Mouse (Mus musculus) limb, embryonic 13.5 days (tissue): ENCODE data around the gene Slc2a1. TPM values are rescaled to one million over a fixed set of nuclear protein-coding genes. Genes with fewer than 3 reads are reported as not detected.

Experiments used
- ATAC-seq: fragments of 200-750 bp; cut with Nextera tagmentation; 2 replicates; pipeline ENCODE4 v1.8.0; 2017; ENCODE audit warnings: low read depth, moderate number of reproducible peaks, moderate TSS enrichment; ENCODE audit not compliant: low FRiP score
- H3K27ac ChIP-seq: fragments of 300-500 bp; sonication (generic); 2 replicates; pipeline ENCODE4 v1.5.1; 2015; ENCODE audit warnings: inconsistent platforms, mild to moderate bottlenecking, moderate library complexity
- H3K27me3 ChIP-seq: fragments of 300-500 bp; sonication (generic); 2 replicates; pipeline ENCODE4 v1.6.1; 2015; ENCODE audit warnings: mild to moderate bottlenecking, inconsistent platforms
- H3K36me3 ChIP-seq: fragments of 300-500 bp; sonication (generic); 2 replicates; pipeline ENCODE4 v1.6.1; 2015; ENCODE audit warnings: inconsistent platforms, mild to moderate bottlenecking, moderate library complexity
- H3K4me1 ChIP-seq: fragments of 300-500 bp; sonication (generic); 2 replicates; pipeline ENCODE4 v1.6.1; 2015; ENCODE audit warnings: inconsistent platforms
- H3K4me2 ChIP-seq: fragments of 300-500 bp; sonication (generic); replicated peaks from 2 replicates; pipeline ENCODE4 v1.6.1; 2015; ENCODE audit warnings: inconsistent platforms, mild to moderate bottlenecking, moderate library complexity
- H3K4me3 ChIP-seq: fragments of 300-500 bp; sonication (generic); 2 replicates; pipeline ENCODE4 v1.5.1; 2015; ENCODE audit warnings: moderate library complexity, mild to moderate bottlenecking, inconsistent platforms
- H3K9ac ChIP-seq: fragments of 300-500 bp; sonication (generic); 2 replicates; pipeline ENCODE4 v1.6.1; 2015; ENCODE audit warnings: mild to moderate bottlenecking, inconsistent platforms
- H3K9me3 ChIP-seq: fragments of 300-500 bp; sonication (generic); 2 replicates; pipeline ENCODE4 v1.6.1; 2016; ENCODE audit warnings: inconsistent platforms
- WGBS: fragments of 180-500 bp; shearing (Covaris S2); methylation state at CpG from one replicate; pipeline ENCODE4 v1.1.7; 2015; 5-methylcytosine and 5-hydroxymethylcytosine counted together
- polyA plus RNA-seq: library from polyadenylated mRNA; unstranded; fragments of >200 nt; fragmentation: Nextera tagmentation; extraction: Ambion mirVana; gene quantifications from 2 replicates; pipeline ENCODE4 v1.2.1, GENCODE M21; 2015

The Slc2a1 gene
- polyA plus RNA-seq, result 101 and 112 TPM in 2 replicates

GRCm38 (mm10) chr4:119108495-119109408, at the start of gene Slc2a1:
Gene Slc2a1 (plus strand): TSS chr4:119108711.
- peaks cover 15% of the 10 kb centered on the region for H3K36me3 ChIP-seq
- H3K27ac ChIP-seq, result peak within 1 kb of the TSS; percentile 99
- peak; percentile 93 for ATAC-seq
- H3K9ac ChIP-seq, result peak within 1 kb of the TSS; percentile 93
- WGBS, result under 1% methylated on average over 84 of the region's 88 CpGs
- no peaks in the 10 kb centered on the region for H3K27me3 ChIP-seq
- peaks cover 74% of the 10 kb centered on the region for H3K4me1 ChIP-seq
- peak within 1 kb of the TSS; percentile 73 for H3K4me3 ChIP-seq
- H3K4me2 ChIP-seq, result peak within 1 kb of the TSS; percentile 77
- no peaks in the 10 kb centered on the region for H3K9me3 ChIP-seq

- Histone ChIP-seq H3K4me1 (peaks cover 17% of the 10 kb centered on the region), H3K9me3 (no peaks in the 10 kb centered on the region), H3K9ac (no peak overlapping the region), H3K4me2 (no peak overlapping the region), H3K27me3 (peaks cover 13% of the 10 kb centered on the region), H3K36me3 (no peaks in the 10 kb centered on the region), H3K4me3 (no peak overlapping the region), H3K27ac (no peak overlapping the region)
- 65% methylated on average over 3 of the region's 3 CpGs for WGBS
- ATAC-seq, result no peak
Observed at GRCm38 (mm10) chr4:119066791-119067190, 41.7 kb upstream of the Slc2a1 start.

GRCm38 (mm10) chr4:119067204-119067603, 41.3 kb upstream of the Slc2a1 start:
- H3K9me3 ChIP-seq, result no peaks in the 10 kb centered on the region
- H3K4me2 ChIP-seq, result no peak overlapping the region
- H3K27me3 ChIP-seq, result peaks cover 17% of the 10 kb centered on the region
- WGBS, result 59% methylated on average over 2 of the region's 2 CpGs
- H3K4me1 ChIP-seq, result peaks cover 21% of the 10 kb centered on the region
- no peaks in the 10 kb centered on the region for H3K36me3 ChIP-seq
- no peak overlapping the region for H3K4me3 ChIP-seq
- 0 out of 2 replicates have a peak overlapping the region, but pooled peaks have one; percentile 6 for H3K27ac ChIP-seq
- no peak overlapping the region for H3K9ac ChIP-seq
- ATAC-seq, result no peak

- ATAC-seq, result no peak
- H3K9me3 ChIP-seq, result no peaks in the 10 kb centered on the region
- H3K27ac ChIP-seq, result no peak overlapping the region
- WGBS, result 56% methylated on average over 6 of the region's 6 CpGs
- peaks cover 35% of the 10 kb centered on the region for H3K4me1 ChIP-seq
- H3K36me3 ChIP-seq, result no peaks in the 10 kb centered on the region
- no peak overlapping the region for H3K9ac ChIP-seq
- no peak overlapping the region for H3K4me3 ChIP-seq
- no peak overlapping the region for H3K4me2 ChIP-seq
- peaks cover 20% of the 10 kb centered on the region for H3K27me3 ChIP-seq
Observed at GRCm38 (mm10) chr4:119068918-119069317, 39.6 kb upstream of the Slc2a1 start.

- peaks cover 45% of the 10 kb centered on the region for H3K4me1 ChIP-seq
- H3K9ac ChIP-seq, result no peak overlapping the region
- no peak overlapping the region for H3K4me2 ChIP-seq
- 79% methylated on average over 1 of the region's 1 CpGs for WGBS
- no peak overlapping the region for H3K4me3 ChIP-seq
- ATAC-seq, result no peak
- H3K9me3 ChIP-seq, result no peaks in the 10 kb centered on the region
- H3K27ac ChIP-seq, result no peak overlapping the region
- H3K27me3 ChIP-seq, result peaks cover 20% of the 10 kb centered on the region
- no peaks in the 10 kb centered on the region for H3K36me3 ChIP-seq
Observed at GRCm38 (mm10) chr4:119070181-119070580, 38.3 kb upstream of the Slc2a1 start.

GRCm38 (mm10) chr4:119070959-119071647, 37.4 kb upstream of the Slc2a1 start:
- no peaks in the 10 kb centered on the region for H3K9me3 ChIP-seq
- H3K4me1 ChIP-seq, result peaks cover 50% of the 10 kb centered on the region
- no peak overlapping the region for H3K4me3 ChIP-seq
- H3K27ac ChIP-seq, result no peak overlapping the region
- 0 out of 2 replicates have a peak overlapping the region, but pooled peaks have one; percentile 21 for H3K9ac ChIP-seq
- H3K27me3 ChIP-seq, result peaks cover 20% of the 10 kb centered on the region
- no peak for ATAC-seq
- WGBS, result 33% methylated on average over 16 of the region's 16 CpGs
- no peaks in the 10 kb centered on the region for H3K36me3 ChIP-seq
- H3K4me2 ChIP-seq, result 0 out of 2 replicates have a peak overlapping the region, but pooled peaks have one; percentile 3

- Histone ChIP-seq H3K4me1 (peaks cover 54% of the 10 kb centered on the region), H3K9ac (peak overlapping the region; percentile 21; the same call in 1 of the 2 replicates), H3K9me3 (no peaks in the 10 kb centered on the region), H3K27ac (peak overlapping the region; percentile 91), H3K36me3 (no peaks in the 10 kb centered on the region), H3K27me3 (peaks cover 20% of the 10 kb centered on the region), H3K4me2 (peak overlapping the region; percentile 60; the same call in 1 of the 2 replicates), H3K4me3 (no peak overlapping the region)
- WGBS, result 13% methylated on average over 19 of the region's 19 CpGs
- no peak for ATAC-seq
Observed at GRCm38 (mm10) chr4:119071648-119072362, 36.7 kb upstream of the Slc2a1 start.

- peaks cover 60% of the 10 kb centered on the region for H3K4me1 ChIP-seq
- 22% methylated on average over 19 of the region's 19 CpGs for WGBS
- no peak; the same call in 1 of the 2 replicates for ATAC-seq
Observed at GRCm38 (mm10) chr4:119072363-119072940, 36.1 kb upstream of the Slc2a1 start.

GRCm38 (mm10) chr4:119072941-119073451, 35.5 kb upstream of the Slc2a1 start:
- Histone ChIP-seq H3K9me3 (no peaks in the 10 kb centered on the region), H3K4me1 (peaks cover 61% of the 10 kb centered on the region), H3K4me2 (peak overlapping the region; percentile 60), H3K36me3 (no peaks in the 10 kb centered on the region), H3K27me3 (peaks cover 20% of the 10 kb centered on the region), H3K27ac (peak overlapping the region; percentile 91), H3K4me3 (peak overlapping the region; percentile 21), H3K9ac (peak overlapping the region; percentile 50)
- WGBS, result 2% methylated on average over 27 of the region's 28 CpGs
- ATAC-seq, result peak; percentile 91

More at GRCm38 (mm10) chr4:119072363-119072940, 36.1 kb upstream of the Slc2a1 start:
- Histone ChIP-seq H3K27me3 (peaks cover 20% of the 10 kb centered on the region), H3K4me3 (peak overlapping the region; percentile 21), H3K27ac (peak overlapping the region; percentile 91), H3K9ac (peak overlapping the region; percentile 50), H3K36me3 (no peaks in the 10 kb centered on the region), H3K4me2 (peak overlapping the region; percentile 60), H3K9me3 (no peaks in the 10 kb centered on the region)

- Histone ChIP-seq H3K9me3 (peaks cover 3% of the 10 kb centered on the region; the same call in 1 of the 2 replicates), H3K4me1 (peaks cover 61% of the 10 kb centered on the region), H3K9ac (no peak overlapping the region), H3K4me2 (peak overlapping the region; percentile 60), H3K36me3 (no peaks in the 10 kb centered on the region), H3K27ac (peak overlapping the region; percentile 91), H3K27me3 (peaks cover 20% of the 10 kb centered on the region), H3K4me3 (no peak overlapping the region)
- no peak for ATAC-seq
- WGBS, result 36% methylated on average over 2 of the region's 2 CpGs
Observed at GRCm38 (mm10) chr4:119073626-119074025, 34.9 kb upstream of the Slc2a1 start.

GRCm38 (mm10) chr4:119074596-119074995, 33.9 kb upstream of the Slc2a1 start:
- 27% methylated on average over 6 of the region's 6 CpGs for WGBS
- Histone ChIP-seq H3K9ac (no peak overlapping the region), H3K27me3 (peaks cover 20% of the 10 kb centered on the region), H3K36me3 (no peaks in the 10 kb centered on the region), H3K9me3 (peaks cover 5% of the 10 kb centered on the region; the same call in 1 of the 2 replicates), H3K27ac (peak overlapping the region; percentile 48; the same call in 1 of the 2 replicates), H3K4me3 (no peak overlapping the region), H3K4me2 (no peak overlapping the region), H3K4me1 (peaks cover 61% of the 10 kb centered on the region)
- ATAC-seq, result no peak
